Mouse (Mus musculus) bone marrow, adult 2 months (tissue): ENCODE data around the gene Nat8f6. TPM values are rescaled to one million over a fixed set of nuclear protein-coding genes. Genes with fewer than 3 reads are reported as not detected.
"Not testable (repeated sequence)": the region's sequence is repeated elsewhere in the genome, so short reads cannot be mapped to it uniquely, and the experiment has no call there.

Experiments used
- H3K27ac ChIP-seq: fragments of 200-500 bp; 2 replicates; pipeline ENCODE4 v1.5.1; 2012; ENCODE audit warnings: low read depth, mild to moderate bottlenecking, control low read depth, inconsistent platforms, low read length; ENCODE audit not compliant: control insufficient read depth, poor library complexity, insufficient read depth
- H3K4me1 ChIP-seq: fragments of 200-500 bp; 2 replicates; pipeline ENCODE4 v1.6.1; 2011; ENCODE audit warnings: low read length; ENCODE audit not compliant: control insufficient read depth, insufficient read depth
- H3K4me3 ChIP-seq: fragments of 200-500 bp; replicated peaks from 2 replicates; pipeline ENCODE3; 2011; ENCODE audit warnings: mild to moderate bottlenecking, low read depth, low read length, control low read depth; ENCODE audit not compliant: control insufficient read depth
- CTCF ChIP-seq: fragments of 200-500 bp; IDR thresholded peaks from 2 replicates; pipeline ENCODE4 v1.5.1; 2011; ENCODE audit warnings: low read length, control low read depth; ENCODE audit not compliant: control insufficient read depth, insufficient read depth
- POLR2A ChIP-seq: fragments of 200-500 bp; IDR thresholded peaks from 2 replicates; pipeline ENCODE4 v1.6.1; 2011; ENCODE audit warnings: low read depth, mild to moderate bottlenecking, control low read depth, low read length, borderline replicate concordance; ENCODE audit not compliant: control insufficient read depth
- WGBS: fragments of 180-500 bp; shearing (Covaris S2); methylation state at CpG from one replicate; pipeline ENCODE4 v1.1.7; 2018; 5-methylcytosine and 5-hydroxymethylcytosine counted together
- polyA plus RNA-seq: library from polyadenylated mRNA; stranded (reverse); fragments of >200 nt; gene quantifications from 2 replicates; pipeline ENCODE4 v1.2.4, GENCODE M21; 2011; ENCODE audit warnings: low replicate concordance; ENCODE audit not compliant: missing spikeins, insufficient read depth, insufficient read length

Nat8f6 gene
- polyA plus RNA-seq: not detected in 2 replicates

DNA sequence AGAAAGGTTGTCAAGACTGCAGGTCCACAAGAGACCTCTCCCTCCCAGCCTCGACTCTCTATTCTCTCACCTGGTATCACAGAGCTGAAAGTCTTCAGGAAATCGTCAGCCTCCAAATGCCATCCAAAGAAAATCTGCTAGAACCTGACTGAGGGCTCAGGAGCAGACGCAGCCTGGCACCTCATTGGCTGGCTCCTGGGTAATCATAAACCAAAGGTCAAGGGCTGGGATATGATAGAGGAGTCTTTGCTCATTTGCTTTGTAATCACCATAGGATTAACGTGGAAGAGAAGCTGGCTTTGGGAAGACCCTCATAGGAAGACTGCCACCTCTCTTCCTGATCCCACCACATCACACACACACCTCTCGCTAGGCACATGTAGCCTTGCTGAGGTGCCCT, at the start of gene Nat8f6, which contains the start of gene Nat8f5:
Gene Nat8f6 (minus strand): TSS at position 118 of the 400 bp plus-strand sequence.
Gene Nat8f5 (minus strand): TSS at position 136 of the 400 bp plus-strand sequence.
- no peaks in the 10 kb centered on the region for H3K4me1 ChIP-seq
- H3K27ac ChIP-seq: no peak within 1 kb of the TSS
- no peak within 1 kb of the TSS for H3K4me3 ChIP-seq
- no peak for TF ChIP-seq POLR2A
- TF ChIP-seq CTCF: no peak
- 81% methylated on average over 5 of the region's 5 CpGs for WGBS

DNA sequence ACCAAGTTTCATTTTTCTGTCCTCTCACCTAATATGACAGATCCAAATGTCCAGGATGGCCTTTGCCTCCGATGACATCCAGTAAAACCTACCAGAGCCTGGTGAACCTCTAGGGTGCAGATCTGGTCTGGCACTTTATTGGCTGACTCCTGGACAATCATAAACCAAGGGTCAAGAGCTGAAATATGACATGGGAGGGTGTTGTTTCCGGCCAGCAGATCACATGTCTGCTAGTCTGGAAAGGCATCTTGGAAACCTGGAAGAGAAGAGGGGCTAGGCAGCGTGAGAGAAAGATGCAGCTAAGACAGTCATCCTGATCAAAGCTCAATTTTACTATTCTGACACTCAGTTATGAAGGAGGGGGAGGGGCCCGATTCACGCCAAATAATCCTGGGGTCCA, 48.3 kb upstream of the Nat8f6 start, which contains the start of gene Nat8f2:
Gene Nat8f2 (minus strand): TSS at position 153 of the 400 bp plus-strand sequence.
- 83% methylated on average over 5 of the region's 5 CpGs for WGBS
- H3K4me1 ChIP-seq, H3K27ac ChIP-seq, H3K4me3 ChIP-seq: not testable (repeated sequence)

DNA sequence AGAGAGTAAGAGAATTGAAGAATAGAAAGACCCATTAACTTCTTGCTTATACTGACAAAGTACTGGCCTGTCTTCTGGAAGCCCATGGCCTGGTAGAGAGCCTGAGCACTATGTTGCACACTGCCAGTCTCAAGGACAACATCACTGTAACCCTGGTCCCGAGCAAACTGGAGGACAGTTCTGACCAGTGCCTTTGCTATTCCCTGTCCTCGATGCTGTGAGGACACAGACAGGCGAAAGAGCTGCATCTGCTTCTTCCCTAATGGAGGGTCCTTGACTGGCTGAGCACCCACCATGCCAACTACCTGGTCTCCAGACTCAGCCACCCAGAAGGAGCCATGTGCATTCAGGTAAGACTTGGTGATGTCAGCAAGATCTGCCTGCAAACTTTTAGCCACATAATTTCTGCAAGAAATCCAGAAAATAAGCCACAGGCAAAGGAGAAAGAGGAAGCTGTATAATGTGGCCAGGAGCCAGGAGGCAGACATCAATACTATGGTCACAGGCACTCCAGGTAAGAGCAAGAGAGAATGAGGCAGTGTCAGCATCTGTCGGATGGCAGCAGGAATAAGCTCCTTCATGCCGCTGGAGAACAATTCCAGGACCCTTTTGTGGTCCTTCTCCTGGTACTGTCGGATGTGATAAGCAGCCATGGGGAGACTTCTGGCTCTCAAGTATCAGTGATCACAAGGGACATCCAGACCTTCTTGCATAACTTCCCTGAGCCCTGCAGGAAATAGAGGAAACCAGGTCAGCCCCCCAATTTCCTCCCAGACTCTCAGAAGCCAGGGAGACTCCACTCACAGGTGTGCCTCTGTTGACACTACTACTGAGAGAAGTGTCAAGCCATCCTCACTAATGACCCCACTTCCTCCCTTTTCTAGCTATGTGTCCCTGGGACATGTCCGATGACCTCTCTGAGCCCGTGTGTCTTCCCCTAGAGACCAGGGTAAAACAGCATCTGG, 47.3 kb upstream of the Nat8f6 start:
- Histone ChIP-seq H3K4me3 (no peak overlapping the region), H3K27ac (no peak overlapping the region), H3K4me1 (no peaks in the 10 kb centered on the region; the same call in 1 of the 2 replicates)
- TF ChIP-seq POLR2A: no peak
- TF ChIP-seq CTCF: no peak
- 35% methylated on average over 8 of the region's 8 CpGs for WGBS

DNA sequence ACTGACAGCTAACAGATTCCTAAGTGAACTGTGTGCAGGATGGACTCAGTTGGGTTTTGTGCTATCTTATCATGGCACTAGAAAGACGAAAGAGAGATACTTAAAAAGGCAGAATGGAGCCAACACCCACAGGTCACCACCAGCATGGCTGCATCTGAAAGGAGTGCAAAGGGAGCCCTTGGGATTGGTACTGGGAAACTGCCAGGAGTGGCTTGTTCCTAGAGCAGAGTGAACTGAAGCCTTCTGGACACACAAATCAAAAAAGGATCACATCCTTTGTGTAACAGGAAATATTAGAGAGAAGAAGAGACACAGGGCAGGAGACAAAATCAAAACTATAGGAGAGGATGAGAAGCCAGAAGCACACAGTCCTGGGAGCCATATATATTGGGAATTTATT, 46.2 kb upstream of the Nat8f6 start:
- H3K4me3 ChIP-seq, H3K4me1 ChIP-seq, H3K27ac ChIP-seq: not testable (repeated sequence)
- WGBS: 80% methylated on average over 1 of the region's 1 CpGs

DNA sequence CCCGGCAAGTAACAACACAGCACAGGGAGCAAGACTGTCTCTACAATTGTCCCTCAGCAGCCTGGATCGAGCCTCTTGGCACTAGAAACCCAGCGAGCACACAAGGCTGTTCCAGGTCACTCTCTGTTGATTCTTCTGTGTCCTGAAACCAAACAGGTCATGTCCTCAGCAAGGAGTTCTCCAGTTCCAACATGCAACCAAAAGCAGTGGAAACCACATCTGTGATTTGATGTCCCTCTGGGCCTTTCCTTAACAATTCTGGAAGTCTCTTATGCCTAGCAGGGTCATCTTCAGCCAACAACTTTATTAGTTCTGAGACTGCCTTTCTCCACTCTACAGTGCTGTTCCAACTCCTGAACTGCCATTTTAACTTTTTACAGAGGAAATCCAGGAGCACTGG, 45.4 kb upstream of the Nat8f6 start:
- H3K4me1 ChIP-seq, H3K27ac ChIP-seq, H3K4me3 ChIP-seq: not testable (repeated sequence)
- WGBS: 75% methylated on average over 3 of the region's 3 CpGs

DNA sequence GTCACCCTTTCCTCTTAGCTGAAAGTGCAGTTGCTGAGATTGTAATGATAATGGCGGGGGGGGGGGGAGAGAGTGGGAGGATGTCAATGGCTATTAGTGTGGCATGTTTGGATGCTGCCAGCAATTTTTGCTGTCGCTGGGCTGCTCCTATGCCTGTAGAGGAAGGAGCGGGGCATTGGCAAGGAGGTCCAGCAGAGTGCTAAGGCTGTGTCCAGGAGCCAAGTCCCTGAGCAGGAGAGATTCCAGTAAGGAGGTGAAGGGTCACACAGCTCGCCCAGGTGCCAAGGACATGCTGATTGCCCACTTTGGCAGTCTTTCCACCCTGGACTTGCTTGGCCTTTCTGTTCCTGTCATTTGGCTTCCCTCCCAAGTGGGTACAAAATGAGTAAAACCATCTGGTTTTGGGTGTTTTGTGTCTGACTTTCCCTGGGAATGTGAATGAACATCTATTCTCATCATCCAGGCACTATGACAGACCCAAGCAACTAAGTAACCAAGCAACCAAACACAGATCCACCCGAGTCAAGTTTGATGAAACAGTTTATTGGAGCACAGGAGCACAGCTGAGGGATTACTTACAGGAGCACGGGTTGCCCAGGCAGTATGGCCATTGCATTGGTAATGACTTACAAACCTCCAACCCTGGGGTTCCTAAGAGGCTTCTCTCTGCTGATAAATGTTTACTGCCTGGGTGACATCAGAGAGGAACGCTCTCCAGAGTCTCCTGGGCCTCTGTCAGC, 44.3 kb upstream of the Nat8f6 start:
- not testable (repeated sequence) for H3K4me1 ChIP-seq, H3K27ac ChIP-seq, H3K4me3 ChIP-seq
- 69% methylated on average over 6 of the region's 7 CpGs for WGBS

DNA sequence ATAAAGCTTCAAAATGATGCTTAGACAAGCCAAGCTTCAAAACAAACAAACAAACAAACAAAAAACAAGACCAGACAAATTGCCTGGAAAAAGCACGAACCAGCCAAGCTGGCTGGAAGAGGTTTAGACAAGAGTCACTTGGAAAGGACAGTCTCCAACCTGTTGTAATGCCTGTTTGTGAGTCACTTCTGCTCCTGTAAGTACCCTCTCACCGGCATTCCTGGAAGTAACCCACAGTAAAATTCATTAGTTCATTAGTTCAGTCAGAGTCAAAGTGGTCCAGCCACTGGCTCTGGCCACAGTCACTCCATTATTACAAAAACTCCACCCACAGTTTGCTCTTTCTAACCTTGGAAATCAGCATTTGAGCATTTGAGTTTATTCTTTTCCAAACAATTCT, 43.1 kb upstream of the Nat8f6 start:
- no peak for TF ChIP-seq POLR2A
- TF ChIP-seq CTCF: no peak
- Histone ChIP-seq H3K27ac (no peak overlapping the region), H3K4me3 (no peak overlapping the region), H3K4me1 (no peaks in the 10 kb centered on the region; the same call in 1 of the 2 replicates)
- WGBS: 76% methylated on average over 2 of the region's 2 CpGs

DNA sequence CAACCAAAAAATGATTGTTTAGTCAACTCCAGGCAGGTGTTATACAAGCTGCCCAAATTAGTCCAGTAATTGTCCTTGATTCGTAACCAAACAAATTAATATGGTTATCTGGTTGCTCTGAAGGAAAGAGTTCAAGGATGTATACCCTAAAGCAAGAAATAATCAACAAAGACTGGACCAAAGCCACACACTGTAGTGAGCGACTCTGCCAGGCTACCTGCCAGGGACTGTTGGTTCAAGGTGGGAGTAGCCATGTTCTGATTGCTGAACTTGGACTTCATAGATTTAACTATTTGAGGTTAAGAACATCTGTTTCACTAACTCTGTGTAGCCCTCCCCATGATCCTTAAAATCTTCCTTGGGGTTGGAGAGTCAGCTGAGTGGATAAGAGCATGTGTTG, 42.4 kb upstream of the Nat8f6 start:
- TF ChIP-seq CTCF (no peak), POLR2A (no peak)
- H3K27ac ChIP-seq: no peak overlapping the region
- WGBS: 68% methylated on average over 2 of the region's 2 CpGs
- H3K4me3 ChIP-seq: no peak overlapping the region
- no peaks in the 10 kb centered on the region; the same call in 1 of the 2 replicates for H3K4me1 ChIP-seq
